Mouse (Mus musculus): ENCODE results near the gene Aamp. TPM values are rescaled to one million over a fixed set of nuclear protein-coding genes. Genes with fewer than 3 reads are reported as not detected.

Aamp gene
- polyA plus RNA-seq (2015; fragmentation: Illumina TruSeq; extraction: RNeasy Lipid Tissue Mini Kit (QIAGEN cat#74804); ENCODE audit: insufficient read depth, low replicate concordance): 42.9 TPM

DNA sequence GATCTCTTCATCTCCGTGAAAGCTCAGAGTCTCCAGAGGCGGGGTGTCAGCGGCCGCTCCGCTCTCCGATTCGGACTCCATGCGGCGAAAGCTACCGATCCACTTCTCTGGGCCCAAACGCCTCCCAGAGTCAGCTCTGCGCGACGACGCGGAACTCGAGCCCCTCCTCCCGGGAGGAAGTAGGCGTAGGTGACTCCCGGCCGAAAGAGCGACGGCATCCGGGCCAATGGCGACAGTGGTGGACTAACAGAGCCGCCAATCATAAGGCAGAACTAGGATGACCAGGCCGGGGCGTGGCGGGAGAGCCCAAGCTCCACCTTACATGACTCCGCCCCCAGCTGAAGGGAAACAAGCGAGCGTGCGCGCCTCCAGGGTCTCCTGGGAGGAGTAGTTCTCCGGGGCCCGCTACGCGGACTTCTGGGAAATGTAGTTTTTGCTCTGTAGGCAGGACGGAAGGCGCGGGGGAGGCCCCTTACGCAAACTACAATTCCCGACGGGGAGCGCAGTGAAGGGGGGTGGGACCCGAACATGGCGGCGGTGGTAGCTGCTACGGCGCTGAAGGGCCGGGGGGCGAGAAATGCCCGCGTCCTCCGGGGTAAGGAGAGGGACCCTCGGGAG is at the start of gene Aamp, which contains the start of gene Pnkd:
Gene Aamp, minus strand, starts transcription at position 196 of the 618 bp plus-strand sequence.
Gene Pnkd, plus strand, starts transcription at position 388 of the 618 bp plus-strand sequence.

DNA sequence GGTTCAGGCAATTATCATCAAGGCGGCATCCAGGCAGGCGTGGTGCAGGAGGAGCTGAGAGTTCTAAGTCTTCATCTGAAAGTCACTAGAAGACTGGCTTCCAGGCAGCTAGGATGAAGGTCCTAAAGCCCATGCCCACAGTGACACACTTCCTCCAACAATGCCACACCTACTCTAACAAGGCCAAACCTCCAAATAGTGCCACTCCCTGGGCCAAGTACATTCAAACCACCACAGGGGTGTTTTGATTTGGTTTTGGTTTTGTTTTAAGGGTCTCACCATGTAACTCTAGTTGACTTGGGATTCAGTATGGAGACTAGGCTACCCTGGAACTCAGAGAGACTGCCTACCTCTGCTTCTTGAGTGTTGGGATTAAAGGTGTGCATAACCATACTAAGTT is 21.0 kb upstream of the Aamp start, which contains the start of gene Tmbim1:
Gene Tmbim1, minus strand, starts transcription at position 101 of the 400 bp plus-strand sequence.

DNA sequence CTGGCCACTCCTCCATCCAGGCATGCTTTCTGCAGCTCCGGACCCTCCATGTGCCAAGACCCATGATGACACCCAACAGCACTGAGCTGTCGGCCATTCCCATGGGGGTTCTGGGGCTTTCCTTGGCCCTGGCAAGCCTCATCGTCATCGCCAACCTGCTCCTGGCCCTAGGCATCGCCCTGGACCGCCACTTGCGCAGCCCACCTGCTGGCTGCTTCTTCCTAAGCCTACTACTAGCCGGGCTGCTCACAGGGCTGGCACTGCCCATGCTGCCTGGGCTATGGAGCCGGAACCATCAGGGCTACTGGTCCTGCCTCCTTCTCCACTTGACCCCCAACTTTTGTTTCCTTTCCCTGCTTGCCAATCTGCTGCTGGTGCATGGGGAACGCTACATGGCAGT is 6.0 kb downstream of the Aamp start, which contains the start of gene Gpbar1:
Gene Gpbar1, plus strand, starts transcription at position 13 of the 400 bp plus-strand sequence.

DNA sequence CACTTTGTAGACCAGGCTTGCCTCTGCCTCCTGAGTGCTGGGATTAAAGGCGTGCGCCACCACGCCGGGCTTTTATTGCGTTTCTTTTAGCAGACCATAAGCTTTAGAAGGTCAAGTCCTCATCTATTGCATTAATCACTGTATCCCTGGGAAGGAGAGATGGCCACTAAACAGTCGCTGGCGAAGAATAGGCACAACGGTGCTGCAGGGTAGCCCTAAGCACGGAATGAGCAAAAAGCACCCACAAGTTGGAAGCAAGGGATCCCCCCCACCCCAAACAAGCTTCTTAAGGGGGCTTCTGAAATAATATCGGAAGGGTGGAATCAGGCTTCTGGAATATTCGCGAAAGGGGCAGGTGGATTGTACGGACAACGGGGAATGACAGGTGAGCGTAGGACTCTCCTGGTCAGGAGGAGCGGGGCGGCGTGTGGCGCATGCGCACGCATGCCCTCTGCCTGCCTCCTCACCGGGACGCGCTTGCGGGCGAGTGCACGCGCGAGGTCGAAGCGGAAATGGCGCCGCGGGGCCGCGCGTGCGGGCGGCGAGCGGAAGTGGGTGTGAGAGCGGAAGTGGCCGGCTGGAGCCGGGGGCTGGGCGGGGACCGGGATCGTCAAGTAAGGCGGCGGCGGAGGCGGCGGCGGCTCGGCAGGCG is 48.5 kb downstream of the Aamp start, which contains the start of gene Arpc2:
Gene Arpc2, plus strand, starts transcription at position 147 of the 652 bp plus-strand sequence.

Other genes starting within 250 kb of the Aamp start
- 24.1 TPM for gene Tns1, start 160.3 kb downstream of the Aamp start, polyA plus RNA-seq (2015; fragmentation: Illumina TruSeq; extraction: RNeasy Lipid Tissue Mini Kit (QIAGEN cat#74804); ENCODE audit: insufficient read depth, low replicate concordance)
- gene Rufy4, start 159.2 kb downstream of the Aamp start, polyA plus RNA-seq (2015; fragmentation: Illumina TruSeq; extraction: RNeasy Lipid Tissue Mini Kit (QIAGEN cat#74804); ENCODE audit: insufficient read depth, low replicate concordance): 1.6 TPM
- 29.0 TPM for gene Cxcr2, start 130.7 kb downstream of the Aamp start, polyA plus RNA-seq (2015; fragmentation: Illumina TruSeq; extraction: RNeasy Lipid Tissue Mini Kit (QIAGEN cat#74804); ENCODE audit: insufficient read depth, low replicate concordance)
- 0.29 TPM for gene Cxcr1, start 90.1 kb downstream of the Aamp start, polyA plus RNA-seq (2015; fragmentation: Illumina TruSeq; extraction: RNeasy Lipid Tissue Mini Kit (QIAGEN cat#74804); ENCODE audit: insufficient read depth, low replicate concordance)
- gene Arpc2, start 48.7 kb downstream of the Aamp start, polyA plus RNA-seq (2015; fragmentation: Illumina TruSeq; extraction: RNeasy Lipid Tissue Mini Kit (QIAGEN cat#74804); ENCODE audit: insufficient read depth, low replicate concordance): 706 TPM
- gene Gpbar1, start 6.2 kb downstream of the Aamp start, polyA plus RNA-seq (2015; fragmentation: Illumina TruSeq; extraction: RNeasy Lipid Tissue Mini Kit (QIAGEN cat#74804); ENCODE audit: insufficient read depth, low replicate concordance): not detected
- 18.4 TPM for gene Pnkd, start 192 bp upstream of the Aamp start, polyA plus RNA-seq (2015; fragmentation: Illumina TruSeq; extraction: RNeasy Lipid Tissue Mini Kit (QIAGEN cat#74804); ENCODE audit: insufficient read depth, low replicate concordance)
- gene Tmbim1, start 20.9 kb upstream of the Aamp start, polyA plus RNA-seq (2015; fragmentation: Illumina TruSeq; extraction: RNeasy Lipid Tissue Mini Kit (QIAGEN cat#74804); ENCODE audit: insufficient read depth, low replicate concordance): 21.1 TPM
- 0.64 TPM for gene Catip, start 77.4 kb upstream of the Aamp start, polyA plus RNA-seq (2015; fragmentation: Illumina TruSeq; extraction: RNeasy Lipid Tissue Mini Kit (QIAGEN cat#74804); ENCODE audit: insufficient read depth, low replicate concordance)
- gene Slc11a1, start 90.5 kb upstream of the Aamp start, polyA plus RNA-seq (2015; fragmentation: Illumina TruSeq; extraction: RNeasy Lipid Tissue Mini Kit (QIAGEN cat#74804); ENCODE audit: insufficient read depth, low replicate concordance): 46.5 TPM
- gene Ctdsp1, start 106.8 kb upstream of the Aamp start, polyA plus RNA-seq (2015; fragmentation: Illumina TruSeq; extraction: RNeasy Lipid Tissue Mini Kit (QIAGEN cat#74804); ENCODE audit: insufficient read depth, low replicate concordance): 54.0 TPM
- not detected for gene Vil1, start 124.6 kb upstream of the Aamp start, polyA plus RNA-seq (2015; fragmentation: Illumina TruSeq; extraction: RNeasy Lipid Tissue Mini Kit (QIAGEN cat#74804); ENCODE audit: insufficient read depth, low replicate concordance)
- gene Cnot9, start 221.3 kb upstream of the Aamp start, polyA plus RNA-seq (2015; fragmentation: Illumina TruSeq; extraction: RNeasy Lipid Tissue Mini Kit (QIAGEN cat#74804); ENCODE audit: insufficient read depth, low replicate concordance): 35.8 TPM